Mouse (Mus musculus) CD4-positive, CD25-positive, alpha-beta regulatory T cell (primary cell): ENCODE data around the gene Gtf3c3. TPM values are rescaled to one million over a fixed set of nuclear protein-coding genes. Genes with fewer than 3 reads are reported as not detected.

Experiments
- polyA plus RNA-seq: library from polyadenylated mRNA; unstranded; fragments of 100-300 nt; shearing (Covaris generic); gene quantifications from one replicate; pipeline ENCODE4 v1.2.1, GENCODE M21; 2017

The Gtf3c3 gene
- polyA plus RNA-seq, result 19.7 TPM

DNA sequence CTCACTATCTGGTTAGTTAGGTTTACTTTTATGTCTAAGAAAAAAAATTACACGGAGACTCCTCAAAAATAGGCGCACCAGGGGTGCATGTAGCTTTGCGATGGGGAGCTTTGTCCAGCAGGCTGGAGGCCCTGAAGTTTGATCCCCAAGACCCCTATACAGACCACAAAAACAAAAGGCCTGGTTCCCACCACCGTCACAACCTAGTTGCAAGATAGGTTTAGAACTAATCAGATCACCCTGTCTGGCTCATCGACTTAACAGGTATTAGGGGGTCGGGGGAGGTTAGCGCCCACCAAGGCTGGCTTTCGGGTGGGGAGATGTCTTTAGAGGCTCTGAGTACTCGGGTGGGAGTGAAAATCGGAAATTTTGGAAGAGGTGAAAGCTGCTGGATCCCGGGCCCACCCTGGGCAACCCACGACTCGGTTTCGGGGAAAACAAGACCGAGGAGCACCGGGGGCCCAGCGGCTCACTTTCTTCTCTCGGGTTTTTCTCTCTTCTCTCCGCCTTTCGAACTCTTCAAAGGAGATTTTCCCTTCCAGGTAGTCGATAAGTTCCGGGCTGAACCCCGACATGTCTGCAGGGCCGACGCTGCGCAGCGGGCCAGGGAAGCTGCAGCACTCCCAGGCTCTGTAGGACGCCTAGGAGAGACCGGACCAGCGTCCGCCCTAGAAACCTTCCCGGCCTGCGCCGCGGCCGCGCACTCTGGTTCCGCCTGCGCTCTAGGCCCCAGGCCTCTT lies at the start of gene Gtf3c3:
Gene Gtf3c3, minus strand, starts transcription at position 632 of the 740 bp plus-strand sequence.

Other genes with a start within 250 kb of the Gtf3c3 start
- not detected for gene Hecw2, start 243.8 kb downstream of the Gtf3c3 start, polyA plus RNA-seq
- 0.23 TPM for gene Ccdc150, start 188.3 kb downstream of the Gtf3c3 start, polyA plus RNA-seq
- 10.7 TPM for gene Pgap1, start 118.7 kb upstream of the Gtf3c3 start, polyA plus RNA-seq